Comparison of ENCODE assay signal across 9 mouse cellular contexts in genomic region chr5:117242671-117243478, GRCm38 (mm10). TPM values are rescaled to one million over a fixed set of nuclear protein-coding genes. Genes with fewer than 3 reads are reported as not detected.
DNase-seq lines count a peak whose midpoint lies in the region; ATAC-seq lines count a peak whose summit lies in the region.
"Had no signal": no experiment of that assay in that cellular context is flagged by ENCODE, and none has a peak within 500 bp of the region (broad histone marks: within the 10 kb centered on the region; RNA-seq: fewer than 3 reads in every experiment).

No protein-coding gene starts in this region.

- H3K4me1 ChIP-seq in heart, embryonic 14.5 days (ENCODE audit: control insufficient read depth in 2 of 2, insufficient read depth in 2 of 2, low read length in 2 of 2), result peaks cover 4 to 7% of the 10 kb centered on the region in 2 experiments; a peak in 3 of 4 replicates
- 0 out of 2 replicates have a peak, but pooled peaks cover 5% of the 10 kb centered on the region for H3K4me1 ChIP-seq in hindbrain, embryonic 11.5 days (replicated peaks; ENCODE audit: control insufficient read depth, insufficient read depth, low read length)
- peaks cover 31% of the 10 kb centered on the region for H3K4me1 ChIP-seq in midbrain, embryonic 15.5 days

- intact Hi-C loops in heart, postnatal 25 days (cut with DNase I), result no loop called here

- WGBS in heart, embryonic 14.5 days, result 31% methylated on average over 22 of the region's 22 CpGs
- WGBS in hindbrain, embryonic 11.5 days, result 21% methylated on average over 22 of the region's 22 CpGs
- WGBS in midbrain, embryonic 15.5 days, result 21% methylated on average over 22 of the region's 22 CpGs

- no peaks in the 10 kb centered on the region for H3K27me3 ChIP-seq in heart, embryonic 14.5 days (ENCODE audit: control insufficient read depth, insufficient read depth, low read length)
- no peaks in the 10 kb centered on the region for H3K27me3 ChIP-seq in hindbrain, embryonic 11.5 days (ENCODE audit: control insufficient read depth, insufficient read depth, low read length)
- no peaks in the 10 kb centered on the region for H3K27me3 ChIP-seq in midbrain, embryonic 15.5 days (replicated peaks)
- H3K27me3 ChIP-seq: CH12.LX had no signal

- no peak for ATAC-seq in heart, embryonic 14.5 days (ENCODE audit: insufficient number of reproducible peaks, insufficient read depth, low FRiP score, low read depth)
- ATAC-seq in hindbrain, embryonic 11.5 days (ENCODE audit: low FRiP score), result peak; percentile 44; the same call in 1 of the 2 replicates
- ATAC-seq in midbrain, embryonic 15.5 days (replicated peaks), result peak; percentile 18
- no peak for ATAC-seq in megakaryocyte-erythroid progenitor cell, adult 5-6 weeks (replicated peaks; ENCODE audit: low FRiP score, low TSS enrichment, poor library complexity, severe bottlenecking)

- H3K4me3 ChIP-seq in heart, embryonic 14.5 days (ENCODE audit: control insufficient read depth in 1 of 2, insufficient read depth in 1 of 2, low read depth in 1 of 2, low read length in 2 of 2), result peak overlapping the region; percentile 35 to 41
- peak overlapping the region; percentile 27 for H3K4me3 ChIP-seq in hindbrain, embryonic 11.5 days (ENCODE audit: low read depth, low read length)
- peak overlapping the region; percentile 57 for H3K4me3 ChIP-seq in midbrain, embryonic 15.5 days

- no peaks in the 10 kb centered on the region for H3K9me3 ChIP-seq in heart, embryonic 14.5 days (ENCODE audit: control insufficient read depth, low read length)
- H3K9me3 ChIP-seq in hindbrain, embryonic 11.5 days (ENCODE audit: control insufficient read depth, low read length), result no peaks in the 10 kb centered on the region
- H3K9me3 ChIP-seq in midbrain, embryonic 15.5 days, result no peaks in the 10 kb centered on the region

- peak overlapping the region; percentile 55 for H3K9ac ChIP-seq in heart, embryonic 14.5 days (ENCODE audit: low read length)
- peak overlapping the region; percentile 29; the same call in 1 of the 2 replicates for H3K9ac ChIP-seq in hindbrain, embryonic 11.5 days (ENCODE audit: low read depth, low read length)
- H3K9ac ChIP-seq in midbrain, embryonic 15.5 days, result peak overlapping the region; percentile 72

- H3K36me3 ChIP-seq in heart, embryonic 14.5 days (ENCODE audit: control insufficient read depth, insufficient read depth, low read length), result no peaks in the 10 kb centered on the region
- H3K36me3 ChIP-seq in hindbrain, embryonic 11.5 days (ENCODE audit: control insufficient read depth, insufficient read depth, low read length), result no peaks in the 10 kb centered on the region
- no peaks in the 10 kb centered on the region for H3K36me3 ChIP-seq in midbrain, embryonic 15.5 days (replicated peaks)

- H3K4me2 ChIP-seq in heart, embryonic 14.5 days (ENCODE audit: low read length), result peak overlapping the region; percentile 77
- peak overlapping the region; percentile 36 for H3K4me2 ChIP-seq in hindbrain, embryonic 11.5 days (replicated peaks; ENCODE audit: low read depth, low read length)
- H3K4me2 ChIP-seq in midbrain, embryonic 15.5 days, result peak overlapping the region; percentile 77

- H3K27ac ChIP-seq in heart, embryonic 14.5 days (replicated peaks in 1 of 2; ENCODE audit: control insufficient read depth in 1 of 2, insufficient read depth in 1 of 2, low read depth in 2 of 2, low read length in 2 of 2), result no peak overlapping the region
- peak overlapping the region; percentile 32 for H3K27ac ChIP-seq in hindbrain, embryonic 11.5 days (ENCODE audit: low read depth, low read length)
- peak overlapping the region; percentile 94 for H3K27ac ChIP-seq in midbrain, embryonic 15.5 days

- no peak for DNase-seq in heart, postnatal 25 days (ENCODE audit: low spot score)
- peak; percentile 54 to 58 for DNase-seq in cerebellum, adult 18-20 months
- peak; percentile 46 for DNase-seq in hindbrain, embryonic 11.5 days (ENCODE audit: low spot score)
- no peak for DNase-seq in urinary bladder, postnatal 4 days (ENCODE audit: low spot score in 2 of 2)
- DNase-seq in adrenal gland, adult (ENCODE audit: inconsistent age in 2 of 2, low spot score in 1 of 2), result no peak

RNA-seq across cellular contexts. Expression of gene Pebp1, which starts 44.5 kb away (rescaled TPM):
- 634 and 638 TPM in 2 replicates for polyA plus RNA-seq in heart, embryonic 14.5 days (2014; fragmentation: Nextera tagmentation; extraction: Ambion mirVana)
- total RNA-seq in heart, postnatal 25 days (2021), result 100 to 1,000 TPM; 420 to 434 TPM
- polyA plus RNA-seq in hindbrain, embryonic 11.5 days (2014; fragmentation: Nextera tagmentation; extraction: Ambion mirVana), result 867 and 895 TPM in 2 replicates
- 1,104 and 1,156 TPM in 2 replicates for polyA plus RNA-seq in midbrain, embryonic 15.5 days (2015; fragmentation: Nextera tagmentation; extraction: Ambion mirVana)
- 394 and 495 TPM in 2 replicates for total RNA-seq in megakaryocyte-erythroid progenitor cell, adult 5-6 weeks (2014; fragmentation: Nextera tagmentation)
- total RNA-seq in megakaryocyte-erythroid progenitor cell, adult 5-6 weeks (2017), result 135 and 142 TPM in 2 replicates

Comparison
In these comparisons a context has a peak if more than half of its experiments do, and no peak if none do; other contexts are left out.
1. ATAC-seq: peak in hindbrain, embryonic 11.5 days (single experiment) and midbrain, embryonic 15.5 days (single experiment); none in heart, embryonic 14.5 days (single experiment) and megakaryocyte-erythroid progenitor cell, adult 5-6 weeks (single experiment).
2. H3K27ac ChIP-seq: peak in hindbrain, embryonic 11.5 days (single experiment) and midbrain, embryonic 15.5 days (single experiment); none in heart, embryonic 14.5 days (0 of 2).
3. DNase-seq: peak in cerebellum, adult 18-20 months (2 of 2) and hindbrain, embryonic 11.5 days (single experiment); none in heart, postnatal 25 days (single experiment), urinary bladder, postnatal 4 days (0 of 2) and adrenal gland, adult (0 of 2).
4. Peak in every context shown above with its lines, with median percentiles within 50 percentile points of each other: H3K4me2 ChIP-seq, H3K4me3 ChIP-seq and H3K9ac ChIP-seq.